Mouse (Mus musculus) kidney, embryonic 16.5 days (tissue): ENCODE measurements around the gene Med15. TPM values are rescaled to one million over a fixed set of nuclear protein-coding genes. Genes with fewer than 3 reads are reported as not detected.

Experiments
- ATAC-seq: fragments of 200-750 bp; cut with Nextera tagmentation; 2 replicates; pipeline ENCODE4 v1.8.0; 2017; ENCODE audit warnings: moderate TSS enrichment; ENCODE audit not compliant: low FRiP score, low TSS enrichment
- H3K27ac ChIP-seq: fragments of 300-500 bp; sonication (generic); 2 replicates; pipeline ENCODE4 v1.5.1; 2014; ENCODE audit warnings: low read length
- H3K27me3 ChIP-seq: fragments of 300-500 bp; sonication (generic); 2 replicates; pipeline ENCODE4 v1.6.1; 2014; ENCODE audit warnings: low read length, control low read depth, mixed read lengths; ENCODE audit not compliant: insufficient read depth
- H3K36me3 ChIP-seq: fragments of 300-500 bp; sonication (generic); 2 replicates; pipeline ENCODE4 v1.6.1; 2014; ENCODE audit warnings: low read length, control low read depth, mixed read lengths; ENCODE audit not compliant: insufficient read depth
- H3K4me1 ChIP-seq: fragments of 300-500 bp; sonication (generic); 2 replicates; pipeline ENCODE4 v1.6.1; 2014; ENCODE audit warnings: low read length, control low read depth, mixed read lengths; ENCODE audit not compliant: insufficient read depth
- H3K4me2 ChIP-seq: fragments of 300-500 bp; sonication (generic); replicated peaks from 2 replicates; pipeline ENCODE4 v1.6.1; 2014; ENCODE audit warnings: low read depth, low read length
- H3K4me3 ChIP-seq: fragments of 300-500 bp; sonication (generic); 2 replicates; pipeline ENCODE4 v1.5.1; 2014; ENCODE audit warnings: mild to moderate bottlenecking, low read length
- H3K9ac ChIP-seq: fragments of 300-500 bp; sonication (generic); replicated peaks from 2 replicates; pipeline ENCODE4 v1.6.1; 2014; ENCODE audit warnings: low read length
- H3K9me3 ChIP-seq: fragments of 300-500 bp; sonication (generic); 2 replicates; pipeline ENCODE4 v1.6.1; 2016; ENCODE audit warnings: low read length, control low read depth
- WGBS: fragments of 180-500 bp; shearing (Covaris S2); extraction: QIAGEN DNeasy Blood & Tissue Kit; methylation state at CpG from one replicate; pipeline ENCODE4 v1.1.7; 2014; 5-methylcytosine and 5-hydroxymethylcytosine counted together
- polyA plus RNA-seq: library from polyadenylated mRNA; unstranded; fragments of >200 nt; fragmentation: Nextera tagmentation; extraction: Ambion mirVana; gene quantifications from 2 replicates; pipeline ENCODE4 v1.2.1, GENCODE M21; 2015

The Med15 gene
- polyA plus RNA-seq, 1 experiment from 2014 or later = 44.1 TPM

DNA sequence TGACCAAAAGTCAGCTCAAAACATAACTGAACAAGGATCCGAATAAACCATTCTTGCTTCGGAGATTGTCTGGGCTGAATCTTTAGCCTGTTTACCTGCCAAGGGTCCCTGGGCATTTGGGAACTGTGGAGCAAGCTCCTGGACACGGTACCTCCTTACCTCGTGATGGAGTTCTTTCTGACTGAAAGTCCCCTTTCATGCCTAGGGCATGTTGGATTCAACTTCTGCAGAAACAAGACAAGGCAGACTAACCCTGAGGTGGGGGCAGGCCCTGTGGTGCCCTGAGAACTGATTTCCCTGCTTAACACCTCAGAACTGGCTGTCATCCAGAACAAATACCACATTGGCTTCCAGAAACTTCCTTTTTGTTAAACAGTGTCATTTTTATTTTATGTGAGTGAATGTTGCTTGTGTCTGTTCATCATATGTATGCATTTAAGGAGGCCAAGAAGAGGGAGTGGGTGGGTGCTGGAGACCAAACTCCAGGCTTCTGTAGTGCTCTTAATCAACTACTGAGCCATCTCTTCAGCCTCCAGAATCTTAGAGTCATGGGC, 89.2 kb downstream of the Med15 start:
- 86% methylated on average over 4 of the region's 4 CpGs for WGBS

GRCm38 (mm10) chr16:17642311-17642710, 90.4 kb downstream of the Med15 start:
- no peak for ATAC-seq
- Histone ChIP-seq H3K9me3 (no peaks in the 10 kb centered on the region), H3K27me3 (no peaks in the 10 kb centered on the region), H3K27ac (no peak overlapping the region), H3K4me2 (no peak overlapping the region), H3K4me3 (no peak overlapping the region), H3K9ac (no peak overlapping the region), H3K4me1 (peaks cover 10% of the 10 kb centered on the region), H3K36me3 (peaks cover 41% of the 10 kb centered on the region)
- WGBS = 84% methylated on average over 8 of the region's 8 CpGs

More for the DNA sequence above, 89.2 kb downstream of the Med15 start:
- Histone ChIP-seq H3K9ac (no peak overlapping the region), H3K9me3 (no peaks in the 10 kb centered on the region), H3K4me1 (peaks cover 13% of the 10 kb centered on the region), H3K4me2 (no peak overlapping the region), H3K4me3 (no peak overlapping the region), H3K27ac (no peak overlapping the region), H3K36me3 (peaks cover 35% of the 10 kb centered on the region), H3K27me3 (no peaks in the 10 kb centered on the region)
- no peak for ATAC-seq

DNA sequence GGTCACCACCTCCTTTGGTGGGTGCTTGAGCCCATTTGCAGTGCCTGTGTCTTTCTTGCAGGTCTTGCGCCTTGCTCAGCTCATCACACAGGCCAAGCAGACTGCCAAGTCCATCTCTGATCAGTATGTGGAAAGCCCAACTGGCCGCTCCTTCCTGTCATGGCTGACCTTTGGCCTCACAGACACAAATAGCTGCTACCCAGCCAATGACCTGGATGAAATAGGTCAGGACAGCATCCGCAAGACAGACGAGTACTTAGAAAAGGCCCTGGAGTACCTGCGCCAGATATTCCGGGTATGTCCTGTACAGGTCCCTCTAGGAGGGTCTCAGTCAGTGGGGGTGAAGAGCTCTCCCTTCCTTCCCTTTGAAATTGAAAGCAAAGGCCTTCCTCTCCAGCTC, 91.4 kb downstream of the Med15 start:
- H3K27ac ChIP-seq = no peak overlapping the region
- ATAC-seq = no peak
- H3K4me3 ChIP-seq = no peak overlapping the region
- 81% methylated on average over 6 of the region's 6 CpGs for WGBS
- H3K9ac ChIP-seq = no peak overlapping the region
- no peaks in the 10 kb centered on the region for H3K27me3 ChIP-seq
- peaks cover 41% of the 10 kb centered on the region for H3K36me3 ChIP-seq
- peaks cover 3% of the 10 kb centered on the region for H3K4me1 ChIP-seq
- no peaks in the 10 kb centered on the region for H3K9me3 ChIP-seq
- H3K4me2 ChIP-seq = no peak overlapping the region

DNA sequence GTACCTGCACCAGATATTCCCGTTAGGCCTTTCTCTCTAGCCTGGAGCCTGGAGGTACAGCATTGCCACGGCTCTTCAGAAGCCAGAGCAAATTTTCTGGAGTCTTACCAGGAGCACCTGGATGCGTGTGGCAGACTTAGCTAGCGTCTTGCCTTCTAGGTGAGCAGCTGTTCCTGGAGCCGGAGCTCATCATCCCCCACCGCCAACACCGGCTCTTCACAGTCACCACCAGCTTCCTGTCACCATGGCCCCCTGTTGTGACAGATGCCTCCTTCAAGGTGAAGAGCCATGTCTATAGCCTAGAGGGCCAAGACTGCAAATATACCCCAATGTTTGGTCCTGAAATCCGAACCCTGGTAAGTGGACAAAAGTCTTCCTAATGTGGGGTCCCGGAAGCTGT, 92.0 kb downstream of the Med15 start:
- no peak for ATAC-seq
- H3K4me2 ChIP-seq = no peak overlapping the region
- H3K9me3 ChIP-seq = no peaks in the 10 kb centered on the region
- no peaks in the 10 kb centered on the region for H3K27me3 ChIP-seq
- no peak overlapping the region for H3K4me3 ChIP-seq
- 91% methylated on average over 9 of the region's 9 CpGs for whole genome bisulfite sequencing
- peaks cover 41% of the 10 kb centered on the region for H3K36me3 ChIP-seq
- H3K27ac ChIP-seq = no peak overlapping the region
- H3K9ac ChIP-seq = no peak overlapping the region
- H3K4me1 ChIP-seq = no peaks in the 10 kb centered on the region

- H3K4me1 ChIP-seq = no peaks in the 10 kb centered on the region
- WGBS = 89% methylated on average over 6 of the region's 6 CpGs
- no peak overlapping the region for H3K9ac ChIP-seq
- H3K36me3 ChIP-seq = peaks cover 46% of the 10 kb centered on the region
- no peaks in the 10 kb centered on the region for H3K9me3 ChIP-seq
- H3K4me2 ChIP-seq = no peak overlapping the region
- H3K27me3 ChIP-seq = no peaks in the 10 kb centered on the region
- no peak overlapping the region for H3K4me3 ChIP-seq
- no peak for ATAC-seq
- no peak overlapping the region for H3K27ac ChIP-seq
These were observed 92.7 kb downstream of the Med15 start for GRCm38 (mm10) chr16:17639951-17640350.

GRCm38 (mm10) chr16:17639081-17639480, 93.6 kb downstream of the Med15 start:
- 85% methylated on average over 3 of the region's 3 CpGs for WGBS
- no peaks in the 10 kb centered on the region for H3K4me1 ChIP-seq

GRCm38 (mm10) chr16:17638036-17638628, 94.6 kb downstream of the Med15 start:
- ATAC-seq = no peak
- Histone ChIP-seq H3K9ac (no peak overlapping the region), H3K4me1 (no peaks in the 10 kb centered on the region), H3K27ac (no peak overlapping the region), H3K4me2 (no peak overlapping the region), H3K4me3 (no peak overlapping the region), H3K36me3 (peaks cover 54% of the 10 kb centered on the region), H3K9me3 (no peaks in the 10 kb centered on the region), H3K27me3 (no peaks in the 10 kb centered on the region)
- 94% methylated on average over 9 of the region's 9 CpGs for WGBS

More at GRCm38 (mm10) chr16:17639081-17639480, 93.6 kb downstream of the Med15 start:
- Histone ChIP-seq H3K4me2 (no peak overlapping the region), H3K9me3 (no peaks in the 10 kb centered on the region), H3K36me3 (peaks cover 46% of the 10 kb centered on the region), H3K4me3 (no peak overlapping the region), H3K27ac (no peak overlapping the region), H3K9ac (no peak overlapping the region), H3K27me3 (no peaks in the 10 kb centered on the region)
- no peak for ATAC-seq

DNA sequence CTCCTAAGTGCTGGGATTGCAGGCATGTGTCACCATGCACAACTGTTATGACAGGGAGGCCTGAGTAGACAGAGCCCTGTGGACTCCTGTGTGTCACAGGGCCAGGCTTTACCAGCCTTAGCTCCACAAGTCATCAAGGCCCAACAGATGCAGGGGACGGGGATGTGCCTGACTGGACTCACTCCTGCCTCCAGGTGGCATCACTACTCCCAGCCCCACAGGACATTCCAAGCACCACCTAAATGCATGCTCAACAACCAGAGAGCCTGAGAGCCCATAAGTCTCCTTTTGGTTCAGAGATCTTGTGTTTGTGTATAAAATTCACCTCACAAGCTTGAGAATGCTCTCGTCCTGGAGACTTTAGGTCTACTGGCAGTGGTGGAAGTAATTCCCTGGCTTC, 95.1 kb downstream of the Med15 start:
- Histone ChIP-seq H3K36me3 (peaks cover 56% of the 10 kb centered on the region), H3K27ac (no peak overlapping the region), H3K4me3 (no peak overlapping the region), H3K9me3 (no peaks in the 10 kb centered on the region), H3K9ac (no peak overlapping the region), H3K4me2 (no peak overlapping the region), H3K4me1 (no peaks in the 10 kb centered on the region), H3K27me3 (no peaks in the 10 kb centered on the region)
- WGBS = 77% methylated on average over 2 of the region's 2 CpGs
- ATAC-seq = no peak

DNA sequence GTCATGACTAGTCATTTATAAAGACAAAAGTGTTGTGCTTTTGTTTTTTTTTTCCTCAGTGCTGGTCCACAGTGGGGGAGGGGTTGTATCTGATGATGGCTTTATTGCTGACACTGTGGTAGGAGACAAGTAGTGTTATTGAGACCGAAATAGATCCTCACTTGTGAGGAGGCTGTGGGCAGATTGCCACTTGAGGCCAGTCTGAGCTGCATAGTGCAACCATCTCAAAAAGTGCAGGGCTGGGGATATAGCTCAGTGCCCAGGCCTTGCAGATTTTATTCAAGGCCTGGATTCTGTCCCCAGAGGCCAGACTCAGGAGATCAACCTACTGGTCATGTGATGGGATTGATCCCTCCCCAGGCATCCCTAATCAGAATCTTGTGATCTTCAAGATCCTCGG, 95.8 kb downstream of the Med15 start:
- H3K27me3 ChIP-seq = no peaks in the 10 kb centered on the region
- H3K36me3 ChIP-seq = peaks cover 62% of the 10 kb centered on the region
- no peaks in the 10 kb centered on the region for H3K9me3 ChIP-seq
- H3K4me1 ChIP-seq = no peaks in the 10 kb centered on the region
- ATAC-seq = no peak
- no peak overlapping the region for H3K27ac ChIP-seq
- H3K4me2 ChIP-seq = no peak overlapping the region
- H3K4me3 ChIP-seq = no peak overlapping the region
- H3K9ac ChIP-seq = no peak overlapping the region
- 74% methylated on average over 2 of the region's 2 CpGs for WGBS

DNA sequence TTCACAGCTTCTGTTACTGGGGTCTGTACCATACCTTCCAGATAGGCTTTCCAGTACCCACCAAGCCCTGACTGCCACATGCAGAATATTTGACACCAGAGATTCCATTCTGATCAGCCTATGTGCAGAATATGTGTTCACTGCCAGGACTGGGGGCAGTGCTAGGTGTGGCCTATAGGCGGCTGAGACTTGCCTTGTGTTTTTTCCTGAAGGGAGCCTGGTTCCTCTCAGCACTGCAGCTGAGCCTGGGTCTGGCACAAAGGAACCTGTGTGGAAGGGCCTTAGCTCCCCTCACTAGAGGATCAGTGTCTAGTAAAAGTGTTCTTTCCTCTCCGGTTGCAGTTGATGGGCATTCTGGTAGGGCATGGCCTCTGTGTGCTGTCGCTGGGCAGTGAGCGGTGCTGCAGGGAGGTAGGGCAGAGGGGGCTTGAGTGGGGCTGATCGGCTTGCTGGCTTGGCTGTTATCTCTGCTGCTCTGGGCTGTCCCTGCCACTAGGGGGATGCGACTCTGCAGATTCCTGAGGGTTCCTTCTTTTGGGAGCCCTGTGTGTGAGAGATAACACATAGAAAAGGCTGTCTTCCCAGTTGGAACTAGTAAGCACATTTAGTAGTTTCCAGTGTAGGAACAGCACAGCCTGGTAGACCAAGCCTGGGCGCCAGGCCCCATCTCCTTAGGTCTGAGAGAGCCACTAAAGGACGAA, 99.1 kb downstream of the Med15 start:
- Histone ChIP-seq H3K4me2 (no peak overlapping the region), H3K36me3 (peaks cover 63% of the 10 kb centered on the region)
- 85% methylated on average over 8 of the region's 8 CpGs for WGBS

More for the DNA sequence above, 99.1 kb downstream of the Med15 start:
- H3K9me3 ChIP-seq = no peaks in the 10 kb centered on the region
- ATAC-seq = no peak
- H3K4me3 ChIP-seq = no peak overlapping the region
- no peaks in the 10 kb centered on the region for H3K27me3 ChIP-seq
- no peak overlapping the region for H3K9ac ChIP-seq
- H3K4me1 ChIP-seq = no peaks in the 10 kb centered on the region
- H3K27ac ChIP-seq = no peak overlapping the region
